Mouse (Mus musculus) testis, adult 2 months (tissue): ENCODE data around the gene Rock2. TPM values are rescaled to one million over a fixed set of nuclear protein-coding genes. Genes with fewer than 3 reads are reported as not detected.

Experiments used
- H3K27ac ChIP-seq: fragments of 200-500 bp; 2 replicates; pipeline ENCODE4 v1.5.1; 2012; ENCODE audit warnings: low read depth, low read length; ENCODE audit not compliant: control insufficient read depth, insufficient read depth
- H3K27me3 ChIP-seq: fragments of 200-500 bp; 2 replicates; pipeline ENCODE4 v1.6.1; 2012; ENCODE audit warnings: mild to moderate bottlenecking, low read length, moderate library complexity; ENCODE audit not compliant: control insufficient read depth, insufficient read depth
- H3K36me3 ChIP-seq: fragments of 200-500 bp; 2 replicates; pipeline ENCODE4 v1.6.1; 2012; ENCODE audit warnings: mild to moderate bottlenecking, low read length; ENCODE audit not compliant: control insufficient read depth, insufficient read depth
- H3K4me1 ChIP-seq: fragments of 200-500 bp; 2 replicates; pipeline ENCODE4 v1.6.1; 2012; ENCODE audit warnings: low read length; ENCODE audit not compliant: control insufficient read depth, insufficient read depth
- H3K4me3 ChIP-seq: fragments of 200-500 bp; 2 replicates; pipeline ENCODE4 v1.5.1; 2012; ENCODE audit warnings: low read depth, mild to moderate bottlenecking, low read length, moderate library complexity, mixed read lengths; ENCODE audit not compliant: control insufficient read depth
- CTCF ChIP-seq: fragments of 200-500 bp; IDR thresholded peaks from 2 replicates; pipeline ENCODE4 v1.5.1; 2012; ENCODE audit warnings: low read depth, mild to moderate bottlenecking, inconsistent platforms, low read length, moderate library complexity; ENCODE audit not compliant: control insufficient read depth, insufficient read depth, insufficient replicate concordance
- POLR2A ChIP-seq: fragments of 200-500 bp; IDR thresholded peaks from 2 replicates; pipeline ENCODE4 v1.6.1; 2012; ENCODE audit warnings: low read depth, mild to moderate bottlenecking, inconsistent platforms, low read length, moderate library complexity; ENCODE audit not compliant: control insufficient read depth
- polyA plus RNA-seq: library from polyadenylated mRNA; depleted of rRNA; stranded (reverse); fragments of >200 nt; gene quantifications from 2 replicates; pipeline ENCODE4 v1.2.3, GENCODE M21; 2012

Gene Rock2
- polyA plus RNA-seq, 1 experiment, result 2.9 TPM

DNA sequence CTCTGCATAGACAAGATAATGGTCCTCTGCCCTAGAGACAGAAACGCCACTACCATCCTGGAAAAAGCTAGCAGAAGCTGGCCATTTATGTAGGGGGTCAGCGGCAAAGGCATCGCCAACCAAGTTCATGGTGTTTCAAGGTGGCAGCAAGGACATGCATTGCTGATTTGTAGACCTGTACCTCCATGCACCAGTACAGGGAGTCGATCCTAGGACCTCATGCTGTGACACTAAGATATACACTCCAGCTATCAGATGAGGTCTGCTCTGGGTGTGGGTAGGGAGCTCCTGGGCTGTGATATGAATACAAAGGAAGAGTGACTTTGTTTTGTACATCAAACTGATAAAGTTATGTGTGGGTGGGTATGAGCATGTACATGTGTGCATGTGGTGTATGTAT, 14.6 kb upstream of the Rock2 start:
- H3K27ac ChIP-seq, result no peak overlapping the region
- no peak for TF ChIP-seq CTCF
- no peak for TF ChIP-seq POLR2A
- no peaks in the 10 kb centered on the region for H3K27me3 ChIP-seq
- H3K36me3 ChIP-seq, result no peaks in the 10 kb centered on the region
- H3K4me1 ChIP-seq, result no peaks in the 10 kb centered on the region
- H3K4me3 ChIP-seq, result no peak overlapping the region

DNA sequence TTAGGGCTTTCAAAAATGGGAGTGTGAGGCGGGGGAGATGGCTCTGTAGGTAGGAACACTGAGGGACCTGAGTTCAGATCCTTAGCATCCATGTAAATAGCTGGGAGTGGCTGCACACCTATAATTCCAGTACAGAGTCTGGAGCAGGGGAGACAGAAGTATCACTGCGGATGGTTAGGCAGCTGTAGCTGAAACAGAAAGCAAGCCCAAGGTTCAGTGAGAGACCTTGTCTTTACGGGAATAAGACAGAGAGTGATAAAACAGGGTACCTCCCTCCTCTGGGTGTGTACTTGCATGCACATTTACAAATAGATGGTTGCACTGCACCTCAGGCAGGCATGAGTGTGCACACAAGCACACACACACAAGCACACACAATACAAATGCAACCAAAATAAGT, 12.3 kb upstream of the Rock2 start:
- no peaks in the 10 kb centered on the region for H3K4me1 ChIP-seq
- H3K36me3 ChIP-seq, result no peaks in the 10 kb centered on the region
- TF ChIP-seq POLR2A (no peak), CTCF (no peak)
- H3K27ac ChIP-seq, result 0 out of 2 replicates have a peak overlapping the region, but pooled peaks have one; percentile 33
- no peak overlapping the region for H3K4me3 ChIP-seq
- no peaks in the 10 kb centered on the region for H3K27me3 ChIP-seq

DNA sequence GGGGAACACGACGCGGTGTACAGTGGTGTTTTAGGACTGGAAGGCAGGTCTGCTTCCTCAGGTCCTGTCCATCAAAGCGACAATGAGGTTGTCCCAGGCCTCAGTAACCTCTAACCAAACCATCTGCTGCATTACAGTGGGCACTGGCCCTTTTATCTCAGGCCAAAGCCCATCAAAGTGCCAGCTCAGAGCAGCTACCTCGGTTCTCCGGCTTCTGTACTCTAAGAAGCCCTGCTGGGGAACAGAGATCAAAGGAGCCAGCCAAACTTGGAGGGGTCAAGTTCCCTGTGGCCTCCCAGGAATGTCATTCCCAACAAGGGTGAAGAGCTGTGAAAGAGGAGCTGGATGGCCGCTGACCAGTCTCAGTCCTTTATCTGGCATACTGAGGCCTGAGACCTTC, 11.6 kb upstream of the Rock2 start:
- Histone ChIP-seq H3K27ac (no peak overlapping the region), H3K36me3 (no peaks in the 10 kb centered on the region), H3K4me1 (no peaks in the 10 kb centered on the region), H3K4me3 (no peak overlapping the region), H3K27me3 (no peaks in the 10 kb centered on the region)
- no peak for TF ChIP-seq CTCF
- TF ChIP-seq POLR2A, result no peak

GRCm38 (mm10) chr12:16884534-16884933, 10.2 kb upstream of the Rock2 start:
- Histone ChIP-seq H3K36me3 (no peaks in the 10 kb centered on the region), H3K4me1 (no peaks in the 10 kb centered on the region), H3K4me3 (no peak overlapping the region), H3K27ac (no peak overlapping the region), H3K27me3 (no peaks in the 10 kb centered on the region)
- no peak for TF ChIP-seq POLR2A
- no peak for TF ChIP-seq CTCF

DNA sequence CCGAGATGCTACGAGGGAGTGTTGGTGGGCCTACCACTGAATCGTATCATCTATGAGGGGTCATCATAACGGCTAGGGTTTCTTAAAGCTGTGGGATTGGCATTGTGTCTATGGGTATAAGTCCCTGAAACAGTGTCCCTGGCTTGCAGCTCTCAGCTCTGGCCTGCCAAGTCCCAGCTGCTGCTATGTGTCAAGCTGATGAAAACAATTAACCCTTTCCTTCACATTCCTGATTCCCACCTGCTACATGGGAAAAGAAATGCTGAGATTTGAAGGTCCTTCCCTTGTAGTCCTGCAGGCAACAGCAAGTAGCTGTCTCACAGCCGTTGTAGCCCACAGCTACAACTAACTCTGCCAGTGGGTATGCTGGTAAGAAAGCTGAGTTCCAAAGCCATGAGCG, 8.3 kb upstream of the Rock2 start:
- Histone ChIP-seq H3K27ac (no peak overlapping the region), H3K4me3 (no peak overlapping the region), H3K4me1 (no peaks in the 10 kb centered on the region)

GRCm38 (mm10) chr12:16893039-16893438, 1.7 kb upstream of the Rock2 start:
- TF ChIP-seq POLR2A, result no peak
- TF ChIP-seq CTCF, result no peak

More for the DNA sequence above, 8.3 kb upstream of the Rock2 start:
- Histone ChIP-seq H3K36me3 (no peaks in the 10 kb centered on the region), H3K27me3 (no peaks in the 10 kb centered on the region)
- no peak for TF ChIP-seq POLR2A
- TF ChIP-seq CTCF, result no peak

GRCm38 (mm10) chr12:16893656-16894395, 869 bp upstream of the Rock2 start:
- no peaks in the 10 kb centered on the region for H3K36me3 ChIP-seq
- peak overlapping the region; percentile 100 for H3K27ac ChIP-seq
- no peaks in the 10 kb centered on the region for H3K27me3 ChIP-seq
- peak overlapping the region; percentile 99 for H3K4me3 ChIP-seq
- TF ChIP-seq POLR2A (no peak), CTCF (no peak)
- peaks cover 12% of the 10 kb centered on the region for H3K4me1 ChIP-seq

More at GRCm38 (mm10) chr12:16893039-16893438, 1.7 kb upstream of the Rock2 start:
- Histone ChIP-seq H3K4me3 (no peak overlapping the region), H3K27me3 (no peaks in the 10 kb centered on the region), H3K4me1 (peaks cover 12% of the 10 kb centered on the region), H3K27ac (peak overlapping the region; percentile 100; the same call in 1 of the 2 replicates), H3K36me3 (no peaks in the 10 kb centered on the region)

GRCm38 (mm10) chr12:16895221-16895928, 680 bp downstream of the Rock2 start:
- no peak for TF ChIP-seq CTCF
- no peak; the same call in 1 of the 2 replicates for TF ChIP-seq POLR2A
- peak overlapping the region; percentile 99 for H3K4me3 ChIP-seq
- H3K4me1 ChIP-seq, result peaks cover 12% of the 10 kb centered on the region
- no peaks in the 10 kb centered on the region for H3K27me3 ChIP-seq
- H3K36me3 ChIP-seq, result no peaks in the 10 kb centered on the region
- peak overlapping the region; percentile 93 for H3K27ac ChIP-seq
